Comparison of ENCODE assay signal across 17 mouse cellular contexts in genomic region chr11:69585718-69586325, GRCm38 (mm10). TPM values are rescaled to one million over a fixed set of nuclear protein-coding genes. Genes with fewer than 3 reads are reported as not detected.
DNase-seq lines count a peak whose midpoint lies in the region; ATAC-seq and TF ChIP-seq lines count a peak whose summit lies in the region.
"Had no signal": no experiment of that assay in that cellular context is flagged by ENCODE, and none has a peak within 500 bp of the region (broad histone marks: within the 10 kb centered on the region; RNA-seq: fewer than 3 reads in every experiment).

No protein-coding gene starts in this region.

- no peaks in the 10 kb centered on the region for H3K27me3 ChIP-seq in heart, embryonic 11.5 days (ENCODE audit: control insufficient read depth, insufficient read depth, low read length)
- no peaks in the 10 kb centered on the region for H3K27me3 ChIP-seq in liver, adult 2 months (ENCODE audit: control insufficient read depth, insufficient read depth, low read length)
- no peaks in the 10 kb centered on the region for H3K27me3 ChIP-seq in midbrain, embryonic 15.5 days (replicated peaks)
- H3K27me3 ChIP-seq in cerebellum, adult 2 months (ENCODE audit: control insufficient read depth, insufficient read depth, low read length): no peaks in the 10 kb centered on the region

- peaks cover 11% of the 10 kb centered on the region for H3K79me2 ChIP-seq in liver, adult 2 months (ENCODE audit: control insufficient read depth, insufficient read depth, low read length)

- H3K4me1 ChIP-seq in heart, embryonic 11.5 days (ENCODE audit: control insufficient read depth, insufficient read depth, low read length): peaks cover 17% of the 10 kb centered on the region; the same call in 1 of the 2 replicates
- peaks cover 4% of the 10 kb centered on the region for H3K4me1 ChIP-seq in bone marrow, adult 2 months (ENCODE audit: control insufficient read depth, insufficient read depth, low read length)
- peaks cover 2% of the 10 kb centered on the region; the same call in 1 of the 2 replicates for H3K4me1 ChIP-seq in liver, adult 2 months (ENCODE audit: control insufficient read depth, insufficient read depth, low read length)
- peaks cover 12% of the 10 kb centered on the region for H3K4me1 ChIP-seq in midbrain, embryonic 15.5 days
- no peaks in the 10 kb centered on the region; the same call in 1 of the 2 replicates for H3K4me1 ChIP-seq in cerebellum, adult 2 months (ENCODE audit: control insufficient read depth, insufficient read depth, low read length)

- no peak overlapping the region for H3K4me3 ChIP-seq in heart, embryonic 11.5 days (ENCODE audit: low read depth, low read length)
- H3K4me3 ChIP-seq in bone marrow, adult 2 months (replicated peaks; ENCODE audit: control insufficient read depth, low read depth, low read length): no peak overlapping the region
- no peak overlapping the region for H3K4me3 ChIP-seq in liver, adult 2 months (ENCODE audit: insufficient read depth, low read depth, low read length)
- no peak overlapping the region for H3K4me3 ChIP-seq in midbrain, embryonic 15.5 days
- H3K4me3 ChIP-seq in cerebellum, adult 2 months (replicated peaks; ENCODE audit: insufficient read depth, low read depth, low read length): no peak overlapping the region

- TF ChIP-seq CTCF in bone marrow, adult 2 months (IDR thresholded peaks at IDR 0.05; ENCODE audit: control insufficient read depth, insufficient read depth, low read length): no peak
- no peak for TF ChIP-seq CTCF in liver, adult 2 months (IDR thresholded peaks at IDR 0.05; ENCODE audit: low read depth, low read length)
- no peak for TF ChIP-seq CTCF in cerebellum, adult 2 months (IDR thresholded peaks at IDR 0.05; ENCODE audit: borderline replicate concordance, insufficient read depth, low read depth, low read length)

- H3K9ac ChIP-seq in heart, embryonic 11.5 days (ENCODE audit: low read depth, low read length): no peak overlapping the region
- H3K9ac ChIP-seq in liver, adult 2 months (ENCODE audit: low read depth, low read length): no peak overlapping the region
- H3K9ac ChIP-seq in midbrain, embryonic 15.5 days: no peak overlapping the region

- H3K27ac ChIP-seq in heart, embryonic 11.5 days (ENCODE audit: low read depth, low read length): no peak overlapping the region
- H3K27ac ChIP-seq in bone marrow, adult 2 months (ENCODE audit: control insufficient read depth, insufficient read depth, low read depth, low read length, poor library complexity): peak overlapping the region; percentile 38
- H3K27ac ChIP-seq in liver, adult 2 months (replicated peaks; ENCODE audit: insufficient read depth, low read depth, low read length): no peak overlapping the region
- H3K27ac ChIP-seq in midbrain, embryonic 15.5 days: no peak overlapping the region
- no peak overlapping the region for H3K27ac ChIP-seq in cerebellum, adult 2 months (ENCODE audit: insufficient read depth, low read length)

- DNase-seq in heart, adult 18-20 months: no peak
- peak; percentile 10 for DNase-seq in liver, adult 2 months (ENCODE audit: extremely low read depth, low read depth, low spot score)
- no peak for DNase-seq in right cerebral cortex, adult 18-20 months
- DNase-seq in cerebellum, adult 2 months: no peak
- DNase-seq: B cell, adult 2 months; cerebellum, adult 18-20 months; kidney, adult 8-10 months; layer of hippocampus, postnatal 36 days; lung, adult 18-20 months had no signal

- no peak for ATAC-seq in heart, embryonic 11.5 days (replicated peaks; ENCODE audit: insufficient number of reproducible peaks, low FRiP score, low TSS enrichment)
- peak; percentile 21; the same call in 1 of the 2 replicates for ATAC-seq in neutrophil, adult 5-6 weeks (ENCODE audit: extremely low read depth, insufficient number of reproducible peaks, low FRiP score, poor library complexity, severe bottlenecking)
- no peak for ATAC-seq in midbrain, embryonic 15.5 days (replicated peaks)
- ATAC-seq: midbrain, embryonic 16.5 days had no signal

- H3K36me3 ChIP-seq in heart, embryonic 11.5 days (ENCODE audit: control insufficient read depth, insufficient read depth, low read length): peaks cover 26% of the 10 kb centered on the region
- H3K36me3 ChIP-seq in liver, adult 2 months (ENCODE audit: control insufficient read depth, insufficient read depth, low read length): peaks cover 28% of the 10 kb centered on the region
- 0 out of 2 replicates have a peak, but pooled peaks cover 20% of the 10 kb centered on the region for H3K36me3 ChIP-seq in midbrain, embryonic 15.5 days (replicated peaks)

- peak overlapping the region; percentile 32 for H3K4me2 ChIP-seq in heart, embryonic 11.5 days
- no peak overlapping the region for H3K4me2 ChIP-seq in midbrain, embryonic 15.5 days

- WGBS in heart, embryonic 11.5 days (ENCODE audit: insufficient replicate concordance): 58% methylated on average over 7 of the region's 7 CpGs
- 30% methylated on average over 7 of the region's 7 CpGs for WGBS in bone marrow, adult 2 months
- 81% methylated on average over 7 of the region's 7 CpGs for WGBS in liver, adult 2 months
- WGBS in midbrain, embryonic 15.5 days: 84% methylated on average over 7 of the region's 7 CpGs
- WGBS in cerebellum, adult 2 months: 78% methylated on average over 7 of the region's 7 CpGs

- no peak for TF ChIP-seq POLR2A in bone marrow, adult 2 months (IDR thresholded peaks at IDR 0.05; ENCODE audit: borderline replicate concordance, control insufficient read depth, low read depth, low read length)
- no peak for TF ChIP-seq POLR2A in liver, adult 2 months (IDR thresholded peaks at IDR 0.05; ENCODE audit: extremely low read depth, insufficient read depth, low read length)
- no peak for TF ChIP-seq POLR2A in cerebellum, adult 2 months (IDR thresholded peaks at IDR 0.05; ENCODE audit: borderline replicate concordance, insufficient read depth, low read length)

- H3K9me3 ChIP-seq in heart, embryonic 11.5 days (replicated peaks; ENCODE audit: control insufficient read depth, low read length): no peaks in the 10 kb centered on the region
- no peaks in the 10 kb centered on the region for H3K9me3 ChIP-seq in midbrain, embryonic 15.5 days

RNA-seq across cellular contexts. Expression of gene Trp53, which starts 5.7 kb away (rescaled TPM):
- 103 and 107 TPM in 2 replicates for polyA plus RNA-seq in heart, embryonic 11.5 days (2014; fragmentation: Nextera tagmentation; extraction: Ambion mirVana)
- 10 to 100 TPM; 15.0 to 15.5 TPM for total RNA-seq in heart, adult 18-20 months (2021)
- polyA plus RNA-seq in bone marrow, adult 2 months (2011; ENCODE audit: insufficient read depth, insufficient read length, low replicate concordance, missing spikeins): 34.5 and 71.7 TPM in 2 replicates
- 3.7 and 6.2 TPM in 2 replicates for total RNA-seq in liver, adult 2 months (2014; rRNA removed)
- 23.5 and 35.4 TPM in 2 replicates for polyA plus RNA-seq in liver, adult 2 months (2012; rRNA removed)
- 38.3 and 39.8 TPM in 2 replicates for total RNA-seq in neutrophil, adult 5-6 weeks (2017)
- 60.4 and 70.1 TPM in 2 replicates for polyA plus RNA-seq in midbrain, embryonic 15.5 days (2015; fragmentation: Nextera tagmentation; extraction: Ambion mirVana)
- 34.7 and 35.6 TPM in 2 replicates for polyA plus RNA-seq in cerebellum, adult 2 months (2012; rRNA removed)

RNA-seq across cellular contexts. Expression of gene Wrap53, which starts 5.8 kb away (rescaled TPM):
- polyA plus RNA-seq in heart, embryonic 11.5 days (2014; fragmentation: Nextera tagmentation; extraction: Ambion mirVana): 20.3 and 22.9 TPM in 2 replicates
- 1 to 10 TPM; 5.0 to 5.4 TPM for total RNA-seq in heart, adult 18-20 months (2021)
- polyA plus RNA-seq in bone marrow, adult 2 months (2011; ENCODE audit: insufficient read depth, insufficient read length, low replicate concordance, missing spikeins): 28.1 and 36.2 TPM in 2 replicates
- total RNA-seq in liver, adult 2 months (2014; rRNA removed): 5.6 and 6.4 TPM in 2 replicates
- polyA plus RNA-seq in liver, adult 2 months (2012; rRNA removed): 10.7 and 11.2 TPM in 2 replicates
- 3.8 and 8.0 TPM in 2 replicates for total RNA-seq in neutrophil, adult 5-6 weeks (2017)
- polyA plus RNA-seq in midbrain, embryonic 15.5 days (2015; fragmentation: Nextera tagmentation; extraction: Ambion mirVana): 21.4 and 23.2 TPM in 2 replicates
- 18.6 and 18.8 TPM in 2 replicates for polyA plus RNA-seq in cerebellum, adult 2 months (2012; rRNA removed)

RNA-seq across cellular contexts. Expression of gene Atp1b2, which starts 19.9 kb away (rescaled TPM):
- polyA plus RNA-seq in heart, embryonic 11.5 days (2014; fragmentation: Nextera tagmentation; extraction: Ambion mirVana): 31.0 and 36.2 TPM in 2 replicates
- 10 to 100 TPM; 15.2 to 16.4 TPM for total RNA-seq in heart, adult 18-20 months (2021)
- polyA plus RNA-seq in bone marrow, adult 2 months (2011; ENCODE audit: insufficient read depth, insufficient read length, low replicate concordance, missing spikeins): 12.1 and 16.9 TPM in 2 replicates
- 0.18 and 0.20 TPM in 2 replicates for total RNA-seq in liver, adult 2 months (2014; rRNA removed)
- 0.40 and 0.46 TPM in 2 replicates for polyA plus RNA-seq in liver, adult 2 months (2012; rRNA removed)
- total RNA-seq in neutrophil, adult 5-6 weeks (2017): not detected in 2 replicates
- polyA plus RNA-seq in midbrain, embryonic 15.5 days (2015; fragmentation: Nextera tagmentation; extraction: Ambion mirVana): 60.0 and 60.9 TPM in 2 replicates
- polyA plus RNA-seq in cerebellum, adult 2 months (2012; rRNA removed): 890 and 950 TPM in 2 replicates

RNA-seq across cellular contexts. Expression of gene Efnb3, which starts 25.8 kb away (rescaled TPM):
- polyA plus RNA-seq in heart, embryonic 11.5 days (2014; fragmentation: Nextera tagmentation; extraction: Ambion mirVana): 15.2 and 19.0 TPM in 2 replicates
- 100 to 1,000 TPM; 111 to 140 TPM for total RNA-seq in heart, adult 18-20 months (2021)
- 1.9 and 2.2 TPM in 2 replicates for polyA plus RNA-seq in bone marrow, adult 2 months (2011; ENCODE audit: insufficient read depth, insufficient read length, low replicate concordance, missing spikeins)
- under 0.01 TPM in 1 of 2 replicates, not detected in the other for total RNA-seq in liver, adult 2 months (2014; rRNA removed)
- 0.11 and 0.17 TPM in 2 replicates for polyA plus RNA-seq in liver, adult 2 months (2012; rRNA removed)
- 0.47 and 0.49 TPM in 2 replicates for total RNA-seq in neutrophil, adult 5-6 weeks (2017)
- 178 and 188 TPM in 2 replicates for polyA plus RNA-seq in midbrain, embryonic 15.5 days (2015; fragmentation: Nextera tagmentation; extraction: Ambion mirVana)
- 84.8 and 104 TPM in 2 replicates for polyA plus RNA-seq in cerebellum, adult 2 months (2012; rRNA removed)

RNA-seq across cellular contexts. Expression of gene Shbg, which starts 31.9 kb away (rescaled TPM):
- polyA plus RNA-seq in heart, embryonic 11.5 days (2014; fragmentation: Nextera tagmentation; extraction: Ambion mirVana): 1.5 TPM in 1 of 2 replicates, not detected in the other
- total RNA-seq in heart, adult 18-20 months (2021): not detected
- polyA plus RNA-seq in bone marrow, adult 2 months (2011; ENCODE audit: insufficient read depth, insufficient read length, low replicate concordance, missing spikeins): not detected in 2 replicates
- not detected in 2 replicates for total RNA-seq in liver, adult 2 months (2014; rRNA removed)
- polyA plus RNA-seq in liver, adult 2 months (2012; rRNA removed): 0.18 TPM in 1 of 2 replicates, not detected in the other
- total RNA-seq in neutrophil, adult 5-6 weeks (2017): not detected in 2 replicates
- not detected in 2 replicates for polyA plus RNA-seq in midbrain, embryonic 15.5 days (2015; fragmentation: Nextera tagmentation; extraction: Ambion mirVana)
- polyA plus RNA-seq in cerebellum, adult 2 months (2012; rRNA removed): 0.11 TPM in 2 replicates
- total RNA-seq: layer of hippocampus, postnatal 36 days had no signal
- polyA plus RNA-seq: embryonic facial prominence, embryonic 14.5 days; heart, postnatal 0 days; midbrain, embryonic 16.5 days; urinary bladder, adult 2 months had no signal

Comparison
In these comparisons a context has a peak if more than half of its experiments do, and no peak if none do; other contexts are left out.
1. RNA of gene Atp1b2, which starts 19.9 kb away (polyA plus RNA-seq): 890 to 950 TPM in cerebellum, adult 2 months; 60.0 to 60.9 TPM in midbrain, embryonic 15.5 days, 31.0 to 36.2 TPM in heart, embryonic 11.5 days, 12.1 to 16.9 TPM in bone marrow, adult 2 months and 0.40 to 0.46 TPM in liver, adult 2 months; every median in the first group is over 10 times any median in the second.